Mouse (Mus musculus) neural tube, embryonic 14.5 days (tissue): ENCODE data around the gene Tcp11l1. TPM values are rescaled to one million over a fixed set of nuclear protein-coding genes. Genes with fewer than 3 reads are reported as not detected.

Experiments
- ATAC-seq: fragments of 200-750 bp; cut with Nextera tagmentation; 2 replicates; pipeline ENCODE4 v1.8.0; 2017; ENCODE audit warnings: low read depth, mild to moderate bottlenecking, moderate TSS enrichment, moderate library complexity
- H3K27ac ChIP-seq: fragments of 300-500 bp; sonication (generic); 2 replicates; pipeline ENCODE4 v1.5.1; 2014; ENCODE audit warnings: low read depth, mild to moderate bottlenecking, control low read depth, low read length, moderate library complexity, mixed read lengths
- H3K27me3 ChIP-seq: fragments of 300-500 bp; sonication (generic); 2 replicates; pipeline ENCODE4 v1.6.1; 2014; ENCODE audit warnings: low read length; ENCODE audit not compliant: control insufficient read depth, insufficient read depth
- H3K36me3 ChIP-seq: fragments of 300-500 bp; sonication (generic); 2 replicates; pipeline ENCODE4 v1.6.1; 2014; ENCODE audit warnings: low read length, mixed read lengths; ENCODE audit not compliant: control insufficient read depth, insufficient read depth
- H3K4me1 ChIP-seq: fragments of 300-500 bp; sonication (generic); 2 replicates; pipeline ENCODE4 v1.6.1; 2014; ENCODE audit warnings: low read length; ENCODE audit not compliant: control insufficient read depth, insufficient read depth
- H3K4me2 ChIP-seq: fragments of 300-500 bp; sonication (generic); 2 replicates; pipeline ENCODE4 v1.6.1; 2014; ENCODE audit warnings: mild to moderate bottlenecking, low read depth, low read length, control low read depth
- H3K4me3 ChIP-seq: fragments of 300-500 bp; sonication (generic); 2 replicates; pipeline ENCODE4 v1.5.1; 2014; ENCODE audit warnings: low read depth, low read length, control low read depth, mixed read lengths
- H3K9ac ChIP-seq: fragments of 300-500 bp; sonication (generic); replicated peaks from 2 replicates; pipeline ENCODE4 v1.6.1; 2014; ENCODE audit warnings: low read depth, mild to moderate bottlenecking, control low read depth, low read length, mixed read lengths
- H3K9me3 ChIP-seq: fragments of 300-500 bp; sonication (generic); 2 replicates; pipeline ENCODE4 v1.6.1; 2016; ENCODE audit warnings: low read length; ENCODE audit not compliant: control insufficient read depth
- whole genome bisulfite sequencing: fragments of 180-500 bp; shearing (Covaris S2); extraction: QIAGEN DNeasy Blood & Tissue Kit; methylation state at CpG from one replicate; pipeline ENCODE4 v1.1.7; 2014; 5-methylcytosine and 5-hydroxymethylcytosine counted together
- polyA plus RNA-seq: library from polyadenylated mRNA; unstranded; fragments of >200 nt; fragmentation: Nextera tagmentation; extraction: Ambion mirVana; gene quantifications from 2 replicates; pipeline ENCODE4 v1.2.1, GENCODE M21; 2014

The Tcp11l1 gene
- polyA plus RNA-seq, 1 experiment from 2014 or later: 75.8 TPM

DNA sequence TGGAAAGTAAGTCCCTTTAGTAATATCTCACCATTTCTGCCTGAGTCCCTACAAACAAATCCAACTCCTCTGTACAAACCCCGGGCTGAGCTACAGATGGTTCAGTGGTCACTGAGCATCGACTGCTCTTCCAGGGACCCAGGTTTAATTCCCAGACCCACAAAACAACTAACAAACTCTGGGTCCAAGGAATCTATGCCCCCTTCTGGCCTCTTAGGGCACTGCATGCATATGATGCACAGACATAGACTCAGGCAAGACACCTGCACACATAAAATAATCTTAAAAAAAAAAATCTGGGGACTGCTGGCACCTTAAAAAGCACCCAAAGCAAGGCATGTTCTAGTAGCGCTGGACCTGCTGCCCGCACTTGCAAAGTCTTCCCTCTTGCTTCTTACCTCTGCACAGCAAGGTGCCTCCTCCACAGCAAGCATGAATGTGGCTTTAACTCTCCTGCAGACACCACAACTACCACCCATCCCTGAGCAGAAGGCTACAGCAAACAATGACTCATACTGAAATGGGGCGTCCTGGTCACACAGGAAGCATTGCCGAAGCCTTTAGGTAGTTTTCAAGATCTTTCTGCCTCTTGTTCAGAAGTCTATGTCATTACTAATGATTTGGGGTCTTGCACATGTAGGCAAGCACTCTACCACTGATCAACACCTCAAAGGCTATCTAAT, 42.7 kb downstream of the Tcp11l1 start:
- Histone ChIP-seq H3K9ac (no peak overlapping the region), H3K4me2 (no peak overlapping the region), H3K4me3 (no peak overlapping the region), H3K27ac (no peak overlapping the region), H3K4me1 (no peaks in the 10 kb centered on the region), H3K27me3 (no peaks in the 10 kb centered on the region), H3K36me3 (peaks cover 8% of the 10 kb centered on the region), H3K9me3 (no peaks in the 10 kb centered on the region)
- 87% methylated on average over 6 of the region's 6 CpGs for WGBS
- ATAC-seq: no peak

DNA sequence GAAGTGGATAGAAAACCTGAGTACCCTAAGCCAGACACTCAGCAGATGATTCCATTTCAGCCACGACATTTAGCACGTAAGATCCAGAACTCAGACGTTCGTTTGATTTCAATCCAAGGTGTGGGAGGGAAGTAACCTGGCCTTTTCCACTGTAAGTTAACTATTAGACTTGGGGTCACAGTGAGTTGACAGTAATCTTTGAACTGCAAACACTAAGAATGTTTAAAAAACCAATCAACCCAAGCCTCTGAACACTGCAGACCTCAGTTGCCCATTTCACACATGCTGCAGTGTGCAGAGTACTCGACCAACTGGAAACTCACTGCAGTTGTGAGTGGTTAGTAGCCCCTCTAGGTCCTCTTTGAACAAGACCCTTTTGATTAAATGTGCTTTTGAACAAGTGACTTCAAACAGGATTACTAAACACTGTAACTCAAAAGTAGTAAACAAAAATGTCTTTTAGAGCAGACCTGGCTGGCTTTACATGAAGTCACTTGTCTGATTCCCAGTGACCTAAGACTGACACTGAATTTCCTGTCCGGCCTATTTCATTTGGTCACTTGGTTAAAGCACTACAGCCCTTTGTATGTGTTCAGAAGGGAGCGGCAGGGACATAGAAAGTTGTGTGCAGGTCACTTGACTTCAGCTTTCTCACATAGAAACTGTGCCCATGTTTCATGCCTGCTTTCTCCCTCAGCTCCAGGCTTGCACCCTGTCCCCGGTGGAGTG, 48.4 kb downstream of the Tcp11l1 start:
- Histone ChIP-seq H3K27me3 (no peaks in the 10 kb centered on the region), H3K9ac (no peak overlapping the region), H3K4me2 (no peak overlapping the region), H3K36me3 (peaks cover 23% of the 10 kb centered on the region), H3K27ac (no peak overlapping the region), H3K4me3 (no peak overlapping the region), H3K4me1 (no peaks in the 10 kb centered on the region), H3K9me3 (no peaks in the 10 kb centered on the region)
- no peak for ATAC-seq
- 93% methylated on average over 8 of the region's 8 CpGs for whole genome bisulfite sequencing

DNA sequence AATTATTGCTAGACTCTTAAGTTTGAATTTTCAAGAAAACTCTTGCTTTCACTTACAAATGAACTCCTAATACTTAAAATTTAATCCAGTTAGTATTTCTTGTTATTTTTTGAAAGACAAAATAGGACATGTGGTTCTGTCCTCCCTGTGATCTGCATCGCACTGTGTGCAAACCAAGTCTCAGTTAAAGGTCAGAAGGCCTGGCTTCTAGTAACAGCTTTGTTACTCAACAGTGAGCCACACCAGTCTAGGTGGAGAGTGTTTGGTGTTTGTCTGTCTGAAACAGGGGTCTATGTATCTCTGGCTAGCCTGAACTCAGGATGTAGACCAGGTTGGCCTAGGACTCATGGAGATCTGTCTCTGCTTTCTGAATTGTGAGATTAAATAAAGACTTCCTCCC, 53.3 kb downstream of the Tcp11l1 start:
- 88% methylated on average over 1 of the region's 1 CpGs for WGBS
- Histone ChIP-seq H3K27ac (no peak overlapping the region), H3K36me3 (peaks cover 15% of the 10 kb centered on the region), H3K4me3 (no peak overlapping the region), H3K27me3 (no peaks in the 10 kb centered on the region), H3K4me2 (no peak overlapping the region), H3K9me3 (no peaks in the 10 kb centered on the region), H3K9ac (no peak overlapping the region), H3K4me1 (no peaks in the 10 kb centered on the region)
- no peak for ATAC-seq

DNA sequence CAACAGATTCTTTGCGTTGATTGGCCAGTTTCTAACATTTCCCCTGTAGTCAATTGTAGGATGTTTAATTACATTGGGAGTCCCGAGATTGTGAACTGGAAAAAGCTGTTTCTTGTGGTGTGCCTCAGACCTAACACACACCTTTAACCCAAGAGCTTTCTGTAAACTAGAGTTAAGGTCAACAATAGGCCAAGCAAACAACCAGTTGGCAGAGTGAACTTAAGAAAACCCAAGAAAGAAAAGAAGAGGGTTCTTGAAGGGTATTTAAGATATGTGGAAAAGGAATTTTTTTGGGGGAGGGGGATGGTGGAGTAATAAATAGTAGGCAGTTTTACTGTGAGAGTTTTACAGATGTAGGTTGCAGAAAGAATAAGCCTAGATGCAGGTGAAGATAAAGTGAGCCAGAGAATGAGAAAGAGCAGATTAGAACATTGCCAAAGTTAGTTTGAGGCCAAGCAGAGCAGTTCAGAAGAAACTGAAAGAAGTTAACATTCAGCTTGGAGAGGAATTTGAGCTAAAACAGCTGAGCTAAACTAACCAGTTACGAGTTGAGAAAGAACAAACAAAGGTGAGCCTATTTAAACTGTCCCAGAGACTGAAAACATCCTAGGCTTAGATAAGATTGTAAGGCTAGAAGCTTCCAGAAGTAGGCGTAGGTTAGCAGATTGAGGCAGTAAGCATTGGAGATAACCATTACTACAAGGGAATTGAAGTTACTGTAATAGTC, 95.8 kb downstream of the Tcp11l1 start:
- WGBS: 92% methylated on average over 4 of the region's 4 CpGs

DNA sequence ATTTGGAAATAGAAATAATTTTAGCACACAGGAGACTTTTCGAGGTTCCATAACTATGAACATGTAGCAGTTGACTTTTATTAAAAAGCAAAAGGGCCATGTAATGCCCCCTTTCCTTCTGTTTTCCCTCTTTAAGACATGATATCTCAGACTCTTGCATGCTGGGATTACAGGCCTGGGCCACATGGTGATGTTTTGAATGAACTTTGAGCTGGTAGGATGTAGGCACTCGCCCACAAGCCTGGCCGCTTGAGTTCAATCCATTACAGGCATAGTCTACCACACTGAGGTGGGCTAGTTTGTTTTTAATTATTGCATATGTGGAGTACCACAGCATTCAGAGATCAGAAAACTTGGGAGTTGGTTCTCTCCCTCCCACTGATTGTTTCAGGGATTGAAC, 97.2 kb downstream of the Tcp11l1 start:
- no peak overlapping the region for H3K9ac ChIP-seq
- no peaks in the 10 kb centered on the region for H3K27me3 ChIP-seq
- no peak overlapping the region for H3K4me2 ChIP-seq
- no peaks in the 10 kb centered on the region for H3K36me3 ChIP-seq
- WGBS: 97% methylated on average over 3 of the region's 3 CpGs
- ATAC-seq: no peak
- no peak overlapping the region for H3K4me3 ChIP-seq
- H3K4me1 ChIP-seq: no peaks in the 10 kb centered on the region
- H3K9me3 ChIP-seq: no peaks in the 10 kb centered on the region
- H3K27ac ChIP-seq: no peak overlapping the region

More for the DNA sequence above, 95.8 kb downstream of the Tcp11l1 start:
- Histone ChIP-seq H3K4me2 (no peak overlapping the region), H3K36me3 (no peaks in the 10 kb centered on the region), H3K27ac (no peak overlapping the region), H3K27me3 (no peaks in the 10 kb centered on the region), H3K4me3 (no peak overlapping the region), H3K9ac (no peak overlapping the region), H3K9me3 (no peaks in the 10 kb centered on the region), H3K4me1 (no peaks in the 10 kb centered on the region)
- no peak for ATAC-seq

Other genes with a start within 250 kb of the Tcp11l1 start
- gene Hipk3, start 217.7 kb downstream of the Tcp11l1 start, polyA plus RNA-seq: 11.8 and 14.8 TPM in 2 replicates
- gene Cstf3, start 121.6 kb downstream of the Tcp11l1 start, polyA plus RNA-seq: 104 and 105 TPM in 2 replicates
- gene Pin1rt1, start 4.2 kb upstream of the Tcp11l1 start, polyA plus RNA-seq: 0.29 TPM in 1 of 2 replicates, not detected in the other
- 0.70 and 1.2 TPM in 2 replicates for gene Depdc7, start 30.7 kb upstream of the Tcp11l1 start, polyA plus RNA-seq
- 10.4 and 12.4 TPM in 2 replicates for gene Qser1, start 104.6 kb upstream of the Tcp11l1 start, polyA plus RNA-seq
- gene Prrg4, start 137.7 kb upstream of the Tcp11l1 start, polyA plus RNA-seq: 0.35 and 0.60 TPM in 2 replicates
- gene Ccdc73, start 155.6 kb upstream of the Tcp11l1 start, polyA plus RNA-seq: 7.5 and 9.7 TPM in 2 replicates